8 mouse cellular contexts compared by ENCODE assay signal in the genomic region with DNA sequence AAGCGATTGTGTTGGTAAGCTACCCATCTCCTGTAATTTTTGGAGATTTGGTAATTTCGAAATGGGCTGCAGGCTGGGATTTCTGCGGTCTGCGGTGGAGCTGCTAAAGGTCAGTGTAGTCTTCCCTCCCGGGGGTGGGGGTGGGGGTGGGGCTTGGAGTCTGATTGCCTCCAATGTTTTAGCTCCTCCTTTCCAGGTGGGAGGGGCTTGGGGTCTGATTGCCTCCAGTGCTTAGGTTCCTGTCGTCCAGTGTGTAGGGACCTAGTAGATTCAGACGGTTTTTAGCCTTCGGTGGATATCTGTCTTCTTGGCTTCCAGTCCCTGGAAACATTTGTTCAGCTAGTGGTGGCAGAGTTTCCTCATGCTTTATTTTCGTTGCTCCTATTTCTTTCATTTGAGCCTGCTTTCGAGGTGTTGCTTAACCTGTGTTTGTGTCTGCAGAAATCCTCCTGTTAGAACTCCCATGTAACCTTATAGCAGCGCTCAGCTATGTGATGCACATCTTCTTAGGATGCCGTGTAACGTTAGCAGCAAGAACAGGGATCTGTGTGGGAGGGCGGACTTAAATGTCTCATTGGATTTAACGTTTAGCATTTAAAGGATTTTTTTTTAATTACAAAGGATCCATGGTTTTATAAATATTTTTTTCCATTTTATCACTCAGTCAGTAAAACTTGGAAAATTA.
DNase-seq lines count a peak whose midpoint lies in the region; ATAC-seq and TF ChIP-seq lines count a peak whose summit lies in the region.

No protein-coding gene starts in this region.

- H3K4me1 ChIP-seq in liver, embryonic 16.5 days (ENCODE audit: control insufficient read depth, low read depth, low read length) = no peaks in the 10 kb centered on the region
- H3K4me1 ChIP-seq in olfactory bulb, adult 2 months (ENCODE audit: control insufficient read depth, insufficient read depth, low read length) = peaks cover 3% of the 10 kb centered on the region; the same call in 1 of the 2 replicates

- no peaks in the 10 kb centered on the region for H3K36me3 ChIP-seq in liver, embryonic 16.5 days (ENCODE audit: control insufficient read depth, insufficient read depth)

- ATAC-seq in liver, embryonic 16.5 days (ENCODE audit: low read depth) = peak; percentile 68

- H3K9ac ChIP-seq in liver, embryonic 16.5 days (ENCODE audit: low read depth, low read length) = no peak overlapping the region

- H3K27ac ChIP-seq in liver, embryonic 16.5 days (ENCODE audit: low read length) = no peak overlapping the region
- H3K27ac ChIP-seq in olfactory bulb, adult 2 months (ENCODE audit: insufficient read depth, low read depth, low read length) = peak overlapping the region; percentile 78

- H3K4me3 ChIP-seq in liver, embryonic 16.5 days (ENCODE audit: low read depth, low read length) = peak overlapping the region; percentile 37
- H3K4me3 ChIP-seq in olfactory bulb, adult 2 months (ENCODE audit: insufficient read depth, low read depth, low read length) = no peak overlapping the region

- H3K4me2 ChIP-seq in liver, embryonic 16.5 days (ENCODE audit: low read depth, low read length) = peak overlapping the region; percentile 43

- TF ChIP-seq POLR2A in olfactory bulb, adult 2 months (IDR thresholded peaks at IDR 0.05; ENCODE audit: insufficient read depth, low read depth, low read length) = no peak

- no peaks in the 10 kb centered on the region for H3K9me3 ChIP-seq in liver, embryonic 16.5 days (replicated peaks; ENCODE audit: control insufficient read depth, low read length)

- 21% methylated on average over 15 of the region's 15 CpGs for WGBS in liver, embryonic 16.5 days (ENCODE audit: insufficient replicate concordance)
- WGBS in olfactory bulb, adult 2 months = 15% methylated on average over 15 of the region's 15 CpGs

- no peaks in the 10 kb centered on the region for H3K27me3 ChIP-seq in liver, embryonic 16.5 days (ENCODE audit: control insufficient read depth, insufficient read depth, low read depth, low read length)

- no peak for TF ChIP-seq CTCF in olfactory bulb, adult 2 months (IDR thresholded peaks at IDR 0.05; ENCODE audit: insufficient read depth, low read depth, low read length)

- DNase-seq in right cerebral cortex, adult 2 months (ENCODE audit: low spot score in 2 of 2) = peak; percentile 8 to 19
- DNase-seq in right cerebral cortex, postnatal 25 days = no peak
- DNase-seq in gastrocnemius, adult 8-10 months (ENCODE audit: low spot score in 2 of 2) = peak; percentile 66 to 71
- DNase-seq in kidney, adult 11 months = peak; percentile 68
- DNase-seq in spleen, postnatal 10 days (ENCODE audit: low spot score in 2 of 2) = no peak
- DNase-seq in cerebellum, postnatal 25 days = no peak

Comparison
In these comparisons a context has a peak if more than half of its experiments do, and no peak if none do; other contexts are left out.
1. DNase-seq: peak in right cerebral cortex, adult 2 months (2 of 2), gastrocnemius, adult 8-10 months (2 of 2) and kidney, adult 11 months (single experiment); none in right cerebral cortex, postnatal 25 days (single experiment), spleen, postnatal 10 days (0 of 2) and cerebellum, postnatal 25 days (0 of 2).